Mouse (Mus musculus): ENCODE measurements around the gene Cntrl.

- TF ChIP-seq CTCF (IDR thresholded peaks at IDR 0.05; ENCODE audit: low read depth, low read length): no peak
- no peak for TF ChIP-seq GATA1 (IDR thresholded peaks at IDR 0.05; ENCODE audit: borderline replicate concordance, low read length)
These were observed 48.5 kb downstream of the Cntrl start for GRCm38 (mm10) chr2:35157836-35158235.

All from G1E (cell line).